Mouse (Mus musculus): Measurements from ENCODE around the gene Dtnbp1.

DNA sequence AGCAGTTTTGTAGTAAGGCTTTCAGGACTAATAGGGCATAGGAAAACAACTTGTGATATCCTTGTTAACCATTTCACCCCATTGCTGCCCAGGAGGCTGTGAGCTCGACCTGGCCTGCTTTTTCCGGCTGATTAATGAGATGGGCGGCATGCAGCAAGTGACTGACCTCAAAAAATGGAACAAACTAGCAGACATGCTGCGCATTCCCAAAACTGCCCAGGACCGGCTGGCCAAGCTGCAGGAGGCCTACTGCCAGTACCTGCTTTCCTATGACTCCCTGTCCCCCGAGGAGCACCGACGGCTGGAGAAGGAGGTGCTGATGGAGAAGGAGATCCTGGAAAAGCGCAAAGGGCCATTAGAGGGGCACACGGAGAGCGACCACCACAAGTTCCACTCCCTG lies 95.8 kb downstream of the Dtnbp1 start:
- TF ChIP-seq CTCF (IDR thresholded peaks at IDR 0.05; ENCODE audit: borderline replicate concordance, insufficient read depth, low read length) (no peak), POLR2A (IDR thresholded peaks at IDR 0.05; ENCODE audit: low read depth, low read length) (no peak)
